Mouse (Mus musculus) CH12.LX (cell line): ENCODE data around the gene Hpse2. TPM values are rescaled to one million over a fixed set of nuclear protein-coding genes. Genes with fewer than 3 reads are reported as not detected.
A peak's percentile ranks its signal among the peaks of the same experiment; 100 is the strongest.

Experiments used
- DNase-seq: peaks from one replicate; pipeline ENCODE4 v3.0.0-alpha.2; 2013; ENCODE audit errors: extremely low read depth
- H3K27ac ChIP-seq: 2 replicates; pipeline ENCODE4 v1.5.1; 2012; ENCODE audit warnings: low read depth, mild to moderate bottlenecking, control low read depth, moderate library complexity; ENCODE audit not compliant: insufficient read depth
- H3K27me3 ChIP-seq: replicated peaks from 2 replicates; pipeline ENCODE3; 2012; ENCODE audit warnings: inconsistent platforms
- H3K36me3 ChIP-seq, 2 experiments: replicated peaks in 1 of 2; 2 replicates each; pipeline versions ENCODE3 to v1.6.1; 2012; ENCODE audit warnings: inconsistent platforms in 1 of 2, low read length in 1 of 2, mild to moderate bottlenecking in 1 of 2, mixed read lengths in 1 of 2, moderate library complexity in 1 of 2; ENCODE audit not compliant: control insufficient read depth in 1 of 2, insufficient read depth in 1 of 2
- H3K4me1 ChIP-seq, 2 experiments: 2 replicates each; pipeline ENCODE4 v1.6.1; 2012; ENCODE audit warnings: inconsistent platforms in 1 of 2, moderate library complexity in 1 of 2; ENCODE audit not compliant: insufficient read depth in 2 of 2, control insufficient read depth in 1 of 2
- H3K4me2 ChIP-seq: 2 replicates; pipeline ENCODE4 v1.6.1; 2012; ENCODE audit warnings: low read depth, mild to moderate bottlenecking, control low read depth; ENCODE audit not compliant: poor library complexity, insufficient read depth, severe bottlenecking
- H3K4me3 ChIP-seq, 3 experiments: fragments of 150-350 bp in 1 of 3; sonication (generic) in 1 of 3; replicated peaks in 1 of 3; 2 replicates each; pipeline versions ENCODE3 to v1.5.1; 2011 to 2012; ENCODE audit warnings: low read depth in 2 of 3, low read length in 2 of 3, mild to moderate bottlenecking in 2 of 3, moderate library complexity in 2 of 3, control low read depth in 1 of 3, improper control_type of control experiment in 1 of 3, inconsistent platforms in 1 of 3, mixed read lengths in 1 of 3; ENCODE audit not compliant: poor library complexity in 1 of 3
- H3K79me2 ChIP-seq: replicated peaks from 2 replicates; pipeline ENCODE4 v1.6.1; 2012; ENCODE audit warnings: mild to moderate bottlenecking, moderate library complexity; ENCODE audit not compliant: control insufficient read depth, poor library complexity, insufficient read depth, severe bottlenecking; ENCODE audit errors: extremely low read depth
- H3K9ac ChIP-seq: 2 replicates; pipeline ENCODE4 v1.6.1; 2012; ENCODE audit warnings: low read depth, mild to moderate bottlenecking, control low read depth, moderate library complexity; ENCODE audit not compliant: insufficient read depth
- H3K9me3 ChIP-seq: replicated peaks from 2 replicates; pipeline ENCODE3; 2012; ENCODE audit warnings: low read length, inconsistent platforms, mixed read lengths
- BHLHE40 ChIP-seq: IDR thresholded peaks from 2 replicates; pipeline ENCODE4 v1.6.1; 2011; ENCODE audit warnings: mild to moderate bottlenecking, low read depth, low read length, improper control_type of control experiment
- CHD1 ChIP-seq: IDR thresholded peaks from 2 replicates; pipeline ENCODE4 v1.6.1; 2012; ENCODE audit warnings: low read depth, low read length, improper control_type of control experiment, inconsistent platforms
- CHD2 ChIP-seq: IDR thresholded peaks from 2 replicates; pipeline ENCODE4 v1.6.1; 2011; ENCODE audit warnings: low read length, improper control_type of control experiment
- E2F4 ChIP-seq: IDR thresholded peaks from 2 replicates; pipeline ENCODE4 v1.6.1; 2011; ENCODE audit warnings: low read depth, low read length, improper control_type of control experiment; ENCODE audit not compliant: insufficient replicate concordance
- ELF1 ChIP-seq: IDR thresholded peaks from 2 replicates; pipeline ENCODE4 v1.6.1; 2014; ENCODE audit warnings: low read depth, mild to moderate bottlenecking, inconsistent platforms, low read length, improper control_type of control experiment
- EP300 ChIP-seq: IDR thresholded peaks from 2 replicates; pipeline ENCODE4 v1.6.1; 2011; ENCODE audit warnings: low read length, improper control_type of control experiment
- ETS1 ChIP-seq: conservative IDR thresholded peaks from 2 replicates; pipeline ENCODE4 v1.6.1; 2012; ENCODE audit warnings: low read depth, mild to moderate bottlenecking, inconsistent platforms, low read length, improper control_type of control experiment, moderate library complexity
- HCFC1 ChIP-seq: IDR thresholded peaks from 2 replicates; pipeline ENCODE4 v1.6.1; 2012; ENCODE audit warnings: low read depth, mild to moderate bottlenecking, inconsistent platforms, low read length, improper control_type of control experiment
- JUN ChIP-seq: IDR thresholded peaks from 2 replicates; pipeline ENCODE4 v1.6.1; 2011; ENCODE audit warnings: low read depth, mild to moderate bottlenecking, low read length, improper control_type of control experiment, moderate library complexity; ENCODE audit not compliant: insufficient read depth
- JUND ChIP-seq: conservative IDR thresholded peaks from 2 replicates; pipeline ENCODE4 v1.6.1; 2011; ENCODE audit warnings: low read depth, low read length, improper control_type of control experiment
- KAT2A ChIP-seq: IDR thresholded peaks from 2 replicates; pipeline ENCODE4 v1.6.1; 2012; ENCODE audit warnings: low read length, improper control_type of control experiment, inconsistent platforms; ENCODE audit not compliant: insufficient replicate concordance
- MAFK ChIP-seq: IDR thresholded peaks from 2 replicates; pipeline ENCODE4 v1.6.1; 2011; ENCODE audit warnings: low read length, improper control_type of control experiment; ENCODE audit not compliant: insufficient replicate concordance
- MAX ChIP-seq: IDR thresholded peaks from 2 replicates; pipeline ENCODE4 v1.6.1; 2011; ENCODE audit warnings: low read length, improper control_type of control experiment
- MAZ ChIP-seq: IDR thresholded peaks from 2 replicates; pipeline ENCODE4 v1.6.1; 2012; ENCODE audit warnings: low read depth, mild to moderate bottlenecking, inconsistent platforms, low read length, improper control_type of control experiment, moderate library complexity
- MEF2A ChIP-seq: IDR thresholded peaks from 2 replicates; pipeline ENCODE4 v1.6.1; 2014; ENCODE audit warnings: low read depth, mild to moderate bottlenecking, inconsistent platforms, low read length, improper control_type of control experiment, borderline replicate concordance
- MXI1 ChIP-seq: IDR thresholded peaks from 2 replicates; pipeline ENCODE4 v1.6.1; 2011; ENCODE audit warnings: mild to moderate bottlenecking, low read depth, low read length, improper control_type of control experiment
- MYC ChIP-seq: IDR thresholded peaks from 2 replicates; pipeline ENCODE4 v1.6.1; 2011; ENCODE audit warnings: low read depth, mild to moderate bottlenecking, improper control_type of control experiment, low read length
- NELFE ChIP-seq: IDR thresholded peaks from 2 replicates; pipeline ENCODE4 v1.6.1; 2011; ENCODE audit warnings: low read depth, low read length, improper control_type of control experiment
- NRF1 ChIP-seq: IDR thresholded peaks from 2 replicates; pipeline ENCODE4 v1.6.1; 2014; ENCODE audit warnings: low read depth, mild to moderate bottlenecking, inconsistent platforms, low read length, improper control_type of control experiment, moderate library complexity
- POLR2A ChIP-seq: IDR thresholded peaks from 2 replicates; pipeline ENCODE4 v1.6.1; 2011; ENCODE audit warnings: low read depth, mild to moderate bottlenecking, improper control_type of control experiment, low read length
- RAD21 ChIP-seq: IDR thresholded peaks from 2 replicates; pipeline ENCODE4 v1.6.1; 2011; ENCODE audit warnings: low read depth, mild to moderate bottlenecking, low read length, improper control_type of control experiment, moderate library complexity
- SIN3A ChIP-seq: IDR thresholded peaks from 2 replicates; pipeline ENCODE4 v1.6.1; 2012; ENCODE audit warnings: low read length, improper control_type of control experiment, inconsistent platforms
- SMC3 ChIP-seq: IDR thresholded peaks from 2 replicates; pipeline ENCODE4 v1.6.1; 2011; ENCODE audit warnings: low read depth, low read length, improper control_type of control experiment
- TBP ChIP-seq: conservative IDR thresholded peaks from 2 replicates; pipeline ENCODE4 v1.6.1; 2011; ENCODE audit warnings: low read depth, low read length, improper control_type of control experiment
- TCF12 ChIP-seq: IDR thresholded peaks from 2 replicates; pipeline ENCODE4 v1.6.1; 2014; ENCODE audit warnings: low read depth, mild to moderate bottlenecking, inconsistent platforms, low read length, improper control_type of control experiment
- UBTF ChIP-seq: IDR thresholded peaks from 2 replicates; pipeline ENCODE4 v1.6.1; 2012; ENCODE audit warnings: low read depth, mild to moderate bottlenecking, inconsistent platforms, low read length, improper control_type of control experiment, moderate library complexity
- USF1 ChIP-seq: IDR thresholded peaks from 2 replicates; pipeline ENCODE4 v1.6.1; 2014; ENCODE audit warnings: low read depth, mild to moderate bottlenecking, inconsistent platforms, low read length, improper control_type of control experiment
- ZC3H11A ChIP-seq: IDR thresholded peaks from 2 replicates; pipeline ENCODE4 v1.6.1; 2012; ENCODE audit warnings: low read depth, mild to moderate bottlenecking, inconsistent platforms, low read length, improper control_type of control experiment
- ZKSCAN1 ChIP-seq: IDR thresholded peaks from 2 replicates; pipeline ENCODE4 v1.6.1; 2012; ENCODE audit warnings: low read depth, inconsistent platforms, low read length, improper control_type of control experiment, borderline replicate concordance
- ZNF384 ChIP-seq: IDR thresholded peaks from 2 replicates; pipeline ENCODE4 v1.6.1; 2012; ENCODE audit warnings: low read depth, low read length, improper control_type of control experiment, inconsistent platforms
- dilution Hi-C: fragments of 300-500 bp; cut with MboI; formaldehyde crosslinking; loops from 2 replicates; pipeline ENCODE4 v1.14.3; 2020; ENCODE audit warnings: low sequenced_read_pairs; ENCODE audit not compliant: extremely low pct_unique_long_range_greater_than_20kb, extremely low pct_ligation_motif_present
- in situ Hi-C: fragments of 300-500 bp; cut with MboI; formaldehyde crosslinking; loops from 3 replicates; pipeline ENCODE4 v1.14.3; 2019; ENCODE audit warnings: low sequenced_read_pairs, low pct_ligation_motif_present, low pct_unique_long_range_greater_than_20kb, mixed read lengths
- polyA plus RNA-seq: library from polyadenylated mRNA; unstranded; fragments of >175 nt; gene quantifications from 2 replicates; pipeline ENCODE4 v1.2.1, GENCODE M21; 2012; ENCODE audit warnings: low read depth; ENCODE audit not compliant: insufficient read length
- total RNA-seq, 2 experiments: library from RNA; depleted of rRNA; stranded (reverse); fragments of 300-350 nt in 1 of 2; fragments of >200 nt in 1 of 2; gene quantifications; 2 replicates each; pipeline ENCODE4 v1.2.3; 2012 to 2014

The Hpse2 gene
- total and polyA plus RNA-seq, 3 experiments, result not detected

DNA sequence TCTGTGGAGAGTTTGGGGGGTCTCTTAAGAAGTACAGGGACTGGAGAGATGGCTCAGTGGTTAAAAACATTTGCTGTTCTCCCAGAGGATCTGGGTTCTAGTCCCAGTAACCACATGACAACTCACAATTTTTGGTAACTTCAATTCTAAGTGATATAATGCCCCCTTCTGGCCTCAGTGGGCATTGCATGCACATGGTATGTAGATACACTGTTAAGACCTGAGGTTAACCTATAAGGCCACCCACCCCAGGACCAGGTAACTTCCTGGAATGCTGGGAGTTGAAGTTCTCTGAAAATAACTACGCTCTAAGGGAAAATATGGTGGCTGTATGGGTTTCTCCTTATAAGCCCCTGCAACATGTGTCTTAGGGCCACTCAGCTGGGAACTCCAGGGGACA lies 611.3 kb downstream of the Hpse2 start (continued):
- no peak for TF ChIP-seq JUND
- no peak for TF ChIP-seq NELFE
- no peak for TF ChIP-seq CHD1

DNA sequence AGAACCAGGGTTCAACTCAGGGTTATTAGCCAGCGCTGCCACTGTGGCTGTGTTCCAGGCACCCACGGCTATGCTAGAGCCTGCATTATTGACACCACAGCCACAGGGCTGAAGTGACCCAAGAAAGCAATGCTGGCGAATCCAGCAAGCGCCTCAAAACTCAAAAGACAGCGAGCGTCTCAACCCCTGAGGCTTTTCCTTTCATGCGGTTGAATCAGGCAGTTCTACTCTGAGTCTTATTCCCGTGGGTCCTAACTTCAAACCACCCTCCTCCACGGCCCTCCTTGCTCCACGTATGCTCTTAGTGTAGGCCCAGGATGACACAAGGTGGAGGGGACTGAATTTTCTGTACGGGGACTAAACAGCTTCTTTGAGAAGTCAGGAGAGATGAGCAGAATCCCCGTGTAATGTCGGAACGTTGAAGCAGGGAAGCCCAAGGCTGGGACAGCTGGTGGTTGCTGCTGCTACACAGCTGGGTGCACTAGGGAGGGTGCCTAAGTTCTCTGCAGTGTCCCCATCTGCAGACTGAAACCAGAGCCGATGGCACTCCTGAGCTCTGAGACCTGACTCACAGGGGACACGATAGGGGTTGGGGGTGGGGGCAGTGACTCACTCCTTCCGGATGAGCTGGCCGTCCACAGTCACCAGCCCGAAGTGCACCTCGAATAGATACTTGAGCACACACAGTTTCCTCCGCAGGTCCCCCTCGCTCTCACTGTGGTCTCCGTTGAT lies 617.8 kb downstream of the Hpse2 start:
- Histone ChIP-seq H3K4me1 (peaks cover 10 to 27% of the 10 kb centered on the region in 2 experiments), H3K27ac (peak overlapping the region; percentile 55), H3K27me3 (no peaks in the 10 kb centered on the region), H3K9ac (no peak overlapping the region), H3K36me3 (peaks cover 39 to 73% of the 10 kb centered on the region in 2 experiments), H3K4me3 (no peak overlapping the region), H3K4me2 (peak overlapping the region; percentile 42), H3K9me3 (no peaks in the 10 kb centered on the region), H3K79me2 (no peaks in the 10 kb centered on the region)
- TF ChIP-seq SMC3 (no peak), JUND (peak; percentile 59), NELFE (0 out of 2 replicates have a peak, but pooled peaks have one; percentile 31), CHD2 (peak; percentile 77), MAX (peak; percentile 59; the same call in 1 of the 2 replicates), USF1 (no peak), CHD1 (no peak), NRF1 (no peak), SIN3A (peak; percentile 70; the same call in 1 of the 2 replicates), ETS1 (peak; percentile 91), HCFC1 (no peak), MAZ (peak; percentile 79), MEF2A (peak; percentile 5; the same call in 1 of the 2 replicates), ELF1 (peak; percentile 28; the same call in 1 of the 2 replicates), MAFK (0 out of 2 replicates have a peak, but pooled peaks have one; percentile 19), BHLHE40 (peak; percentile 57; the same call in 1 of the 2 replicates), ZC3H11A (no peak), MYC (0 out of 2 replicates have a peak, but pooled peaks have one; percentile 19), ZNF384 (no peak), RAD21 (no peak), EP300 (peak; percentile 61), UBTF (no peak), TBP (no peak), KAT2A (no peak), TCF12 (peak; percentile 59; the same call in 1 of the 2 replicates), POLR2A (0 out of 2 replicates have a peak, but pooled peaks have one; percentile 26), ZKSCAN1 (no peak), E2F4 (no peak), JUN (peak; percentile 73), MXI1 (0 out of 2 replicates have a peak, but pooled peaks have one; percentile 39)
- in situ Hi-C loops, result no loop called here
- dilution Hi-C loops, result no loop called here
- peak; percentile 85 for DNase-seq
